Mouse (Mus musculus) spleen, postnatal 36 days (tissue): Measurements from ENCODE around the gene Runx1.
A peak's percentile ranks its signal among the peaks of the same experiment; 100 is the strongest.

Experiments used
- DNase-seq, 2 experiments: peaks; one replicate each; pipeline ENCODE4 v3.0.0; 2022; ENCODE audit warnings: low spot score in 2 of 2, mixed read lengths in 1 of 2

Runx1 gene

GRCm38 (mm10) chr16:92794197-92794596 is 31.8 kb downstream of the Runx1 start:
- DNase-seq, result no peak

GRCm38 (mm10) chr16:92793741-92794140 is 32.2 kb downstream of the Runx1 start:
- DNase-seq, result no peak

GRCm38 (mm10) chr16:92792905-92793304 is 33.0 kb downstream of the Runx1 start:
- DNase-seq, result no peak

GRCm38 (mm10) chr16:92790601-92791000 is 35.3 kb downstream of the Runx1 start:
- DNase-seq, result no peak

GRCm38 (mm10) chr16:92789840-92790239 is 36.1 kb downstream of the Runx1 start:
- DNase-seq, result no peak

- no peak for DNase-seq
Measured at GRCm38 (mm10) chr16:92788446-92788845, 37.5 kb downstream of the Runx1 start.

- peak; percentile 42 to 47 for DNase-seq
Measured at GRCm38 (mm10) chr16:92786883-92787321, 39.0 kb downstream of the Runx1 start.

GRCm38 (mm10) chr16:92786276-92786882 is 39.6 kb downstream of the Runx1 start:
- no peak for DNase-seq

GRCm38 (mm10) chr16:92783651-92784131 is 42.3 kb downstream of the Runx1 start:
- peak; percentile 17 to 18 for DNase-seq

- DNase-seq, result no peak
Measured at GRCm38 (mm10) chr16:92782408-92782807, 43.5 kb downstream of the Runx1 start.

GRCm38 (mm10) chr16:92779896-92780435 is 46.0 kb downstream of the Runx1 start:
- DNase-seq, result no peak

GRCm38 (mm10) chr16:92779175-92779574 is 46.8 kb downstream of the Runx1 start:
- no peak for DNase-seq

GRCm38 (mm10) chr16:92778096-92778780 is 47.7 kb downstream of the Runx1 start:
- no peak for DNase-seq

GRCm38 (mm10) chr16:92767862-92768261 is 58.1 kb downstream of the Runx1 start:
- DNase-seq, result no peak

- DNase-seq, result no peak
Measured at GRCm38 (mm10) chr16:92767423-92767822, 58.5 kb downstream of the Runx1 start.

- DNase-seq, result peak; percentile 30 to 52
Measured at GRCm38 (mm10) chr16:92764741-92765396, 61.1 kb downstream of the Runx1 start.

- no peak for DNase-seq
Measured at GRCm38 (mm10) chr16:92763666-92764065, 62.3 kb downstream of the Runx1 start.

GRCm38 (mm10) chr16:92761968-92762521 is 63.9 kb downstream of the Runx1 start:
- DNase-seq, result no peak

GRCm38 (mm10) chr16:92760091-92760490 is 65.9 kb downstream of the Runx1 start:
- DNase-seq, result no peak

- peak in 1 of 2 experiments; percentile 11 for DNase-seq
Measured at GRCm38 (mm10) chr16:92757564-92757963, 68.4 kb downstream of the Runx1 start.

GRCm38 (mm10) chr16:92753944-92754343 is 72.0 kb downstream of the Runx1 start:
- DNase-seq, result no peak

GRCm38 (mm10) chr16:92753139-92753538 is 72.8 kb downstream of the Runx1 start:
- DNase-seq, result no peak
